Mouse (Mus musculus): ENCODE data around the gene Cdon. TPM values are rescaled to one million over a fixed set of nuclear protein-coding genes. Genes with fewer than 3 reads are reported as not detected.

The Cdon gene
- polyA plus RNA-seq, 1 experiment from 2014 or later: 11.7 TPM

GRCm38 (mm10) chr9:35518169-35518568 is 97.2 kb downstream of the Cdon start, which contains the start of gene Gm1113:
TSS of gene Gm1113 (minus strand) at chr9:35518269.
- DNase-seq (ENCODE audit: low spot score): no peak
- Histone ChIP-seq H3K9me3 (no peaks in the 10 kb centered on the region), H3K4me1 (replicated peaks) (peaks cover 7% of the 10 kb centered on the region), H3K27me3 (ENCODE audit: insufficient read depth, poor library complexity, severe bottlenecking) (peaks cover 20% of the 10 kb centered on the region; the same call in 1 of the 2 replicates), H3K4me3 (no peak within 1 kb of the TSS), H3K27ac (no peak within 1 kb of the TSS), H3K36me3 (no peaks in the 10 kb centered on the region)
- WGBS: 85% methylated on average over 3 of the region's 3 CpGs

GRCm38 (mm10) chr9:35520631-35521348 is 99.9 kb downstream of the Cdon start:
- Histone ChIP-seq H3K9me3 (no peaks in the 10 kb centered on the region), H3K36me3 (no peaks in the 10 kb centered on the region), H3K4me1 (replicated peaks) (peaks cover 18% of the 10 kb centered on the region), H3K27ac (no peak overlapping the region), H3K27me3 (ENCODE audit: insufficient read depth, poor library complexity, severe bottlenecking) (peaks cover 17% of the 10 kb centered on the region; the same call in 1 of the 2 replicates), H3K4me3 (no peak overlapping the region)
- WGBS: 80% methylated on average over 6 of the region's 6 CpGs
- DNase-seq (ENCODE audit: low spot score): no peak

DNA sequence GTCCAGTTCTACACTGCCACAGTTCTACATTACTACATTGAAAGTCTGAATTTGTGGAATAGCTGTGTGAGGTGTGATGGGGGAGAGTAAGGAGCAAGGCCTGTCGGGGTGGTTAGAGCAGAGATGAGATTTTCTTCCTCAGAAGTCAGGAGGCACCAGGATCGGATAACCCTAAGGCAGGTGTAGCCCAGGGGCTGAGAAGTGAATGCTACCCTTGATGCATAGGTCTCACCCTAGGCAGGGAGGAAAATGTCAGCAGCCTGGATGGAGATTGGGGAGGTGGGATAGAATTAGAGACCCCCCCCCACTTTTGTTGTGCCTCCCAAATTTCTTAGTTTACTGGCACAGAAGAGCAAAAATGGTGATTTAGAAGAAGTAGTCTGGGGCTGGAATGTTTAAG is 101.3 kb downstream of the Cdon start:
- Histone ChIP-seq H3K9me3 (no peaks in the 10 kb centered on the region), H3K27ac (no peak overlapping the region), H3K4me3 (no peak overlapping the region), H3K27me3 (ENCODE audit: insufficient read depth, poor library complexity, severe bottlenecking) (peaks cover 17% of the 10 kb centered on the region; the same call in 1 of the 2 replicates), H3K4me1 (replicated peaks) (peaks cover 18% of the 10 kb centered on the region), H3K36me3 (no peaks in the 10 kb centered on the region)
- 76% methylated on average over 2 of the region's 2 CpGs for WGBS
- DNase-seq (ENCODE audit: low spot score): no peak

- Histone ChIP-seq H3K4me1 (replicated peaks) (peaks cover 18% of the 10 kb centered on the region), H3K27me3 (ENCODE audit: insufficient read depth, poor library complexity, severe bottlenecking) (peaks cover 17% of the 10 kb centered on the region; the same call in 1 of the 2 replicates), H3K36me3 (no peaks in the 10 kb centered on the region), H3K27ac (no peak overlapping the region), H3K4me3 (no peak overlapping the region), H3K9me3 (no peaks in the 10 kb centered on the region)
- WGBS: 69% methylated on average over 1 of the region's 1 CpGs
- no peak for DNase-seq (ENCODE audit: low spot score)
Measured at GRCm38 (mm10) chr9:35522821-35523515, 102.0 kb downstream of the Cdon start.

DNA sequence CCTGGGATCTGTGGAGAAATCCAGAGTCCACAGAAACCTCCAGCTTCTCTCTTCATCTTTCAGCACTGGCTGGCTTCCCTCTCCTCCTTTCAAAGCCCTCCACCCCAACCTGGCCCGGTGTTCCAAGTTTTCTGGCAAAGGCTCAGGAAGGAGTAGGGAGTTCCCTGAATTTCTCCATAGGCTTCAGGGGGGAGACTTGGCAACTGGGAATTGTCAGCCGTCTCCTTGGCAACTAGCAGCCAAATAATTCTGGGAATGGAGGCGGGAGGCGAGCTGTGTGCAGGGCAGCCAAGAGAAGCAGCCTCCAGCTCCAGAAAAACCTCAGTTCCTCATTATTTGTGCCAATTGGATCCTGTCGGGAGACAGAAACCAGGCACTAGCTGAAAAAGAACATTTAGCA is 102.6 kb downstream of the Cdon start:
- WGBS: 17% methylated on average over 5 of the region's 5 CpGs
- Histone ChIP-seq H3K27ac (no peak overlapping the region), H3K4me3 (no peak overlapping the region), H3K4me1 (replicated peaks) (peaks cover 18% of the 10 kb centered on the region), H3K9me3 (no peaks in the 10 kb centered on the region), H3K36me3 (no peaks in the 10 kb centered on the region), H3K27me3 (ENCODE audit: insufficient read depth, poor library complexity, severe bottlenecking) (peaks cover 19% of the 10 kb centered on the region)
- DNase-seq (ENCODE audit: low spot score): peak; percentile 21

GRCm38 (mm10) chr9:35523941-35524411 is 103.0 kb downstream of the Cdon start:
- peaks cover 19% of the 10 kb centered on the region for H3K27me3 ChIP-seq (ENCODE audit: insufficient read depth, poor library complexity, severe bottlenecking)
- DNase-seq (ENCODE audit: low spot score): peak; percentile 61
- H3K4me3 ChIP-seq: peak overlapping the region; percentile 5; the same call in 1 of the 2 replicates
- H3K27ac ChIP-seq: peak overlapping the region; percentile 54; the same call in 1 of the 2 replicates
- H3K36me3 ChIP-seq: no peaks in the 10 kb centered on the region
- 26% methylated on average over 7 of the region's 7 CpGs for WGBS
- H3K9me3 ChIP-seq: no peaks in the 10 kb centered on the region
- peaks cover 18% of the 10 kb centered on the region for H3K4me1 ChIP-seq (replicated peaks)

- no peak overlapping the region for H3K27ac ChIP-seq
- peaks cover 12% of the 10 kb centered on the region for H3K27me3 ChIP-seq (ENCODE audit: insufficient read depth, poor library complexity, severe bottlenecking)
- no peak for DNase-seq (ENCODE audit: low spot score)
- H3K4me1 ChIP-seq (replicated peaks): peaks cover 7% of the 10 kb centered on the region
- 62% methylated on average over 3 of the region's 3 CpGs for WGBS
- H3K9me3 ChIP-seq: no peaks in the 10 kb centered on the region
- no peak overlapping the region for H3K4me3 ChIP-seq
- H3K36me3 ChIP-seq: no peaks in the 10 kb centered on the region
Measured at GRCm38 (mm10) chr9:35529141-35529540, 108.2 kb downstream of the Cdon start.

DNA sequence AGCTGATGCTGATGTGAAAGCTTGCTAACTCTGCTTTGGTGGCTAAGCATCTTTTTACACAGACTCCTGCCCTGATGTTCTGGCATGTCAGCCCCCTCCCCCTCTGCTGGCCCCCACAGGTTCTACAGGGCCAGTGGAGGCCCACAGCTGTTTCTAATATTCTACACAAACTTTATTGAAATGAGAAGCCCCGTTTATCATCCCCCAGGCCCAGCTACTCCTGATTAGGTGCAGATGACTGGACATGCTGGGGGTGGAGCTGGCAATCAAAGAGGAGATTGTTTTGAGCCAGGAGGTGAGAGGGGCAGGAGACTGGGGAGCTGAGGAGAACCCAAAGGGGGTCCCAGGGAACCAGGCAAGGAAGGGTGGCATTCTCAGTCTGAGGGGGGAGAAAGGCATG is 108.9 kb downstream of the Cdon start:
- DNase-seq (ENCODE audit: low spot score): peak; percentile 59
- peaks cover 6% of the 10 kb centered on the region for H3K4me1 ChIP-seq (replicated peaks)
- H3K9me3 ChIP-seq: no peaks in the 10 kb centered on the region
- no peaks in the 10 kb centered on the region for H3K36me3 ChIP-seq
- peaks cover 12% of the 10 kb centered on the region for H3K27me3 ChIP-seq (ENCODE audit: insufficient read depth, poor library complexity, severe bottlenecking)
- no peak overlapping the region for H3K4me3 ChIP-seq
- H3K27ac ChIP-seq: no peak overlapping the region
- WGBS: 19% methylated on average over 1 of the region's 1 CpGs

DNA sequence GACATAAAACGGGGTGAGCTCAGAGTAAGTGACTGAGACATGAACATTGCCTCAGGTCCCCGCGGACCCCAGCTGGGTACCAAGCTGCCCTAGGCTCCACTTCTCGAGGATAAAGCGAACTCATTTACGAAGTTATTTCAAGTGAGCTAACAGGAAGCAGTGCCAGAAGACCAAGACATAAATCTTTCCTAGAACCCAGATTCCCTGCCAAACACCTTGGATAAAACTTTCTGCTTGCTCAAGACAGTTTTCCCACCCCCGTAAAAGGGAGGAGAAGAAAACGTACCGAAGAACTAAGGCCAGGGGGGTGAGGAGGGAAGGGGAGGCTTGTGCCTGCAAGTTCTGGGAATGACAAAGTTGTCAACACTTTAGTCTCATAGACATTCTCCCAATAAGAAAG is 112.3 kb downstream of the Cdon start:
- Histone ChIP-seq H3K27me3 (ENCODE audit: insufficient read depth, poor library complexity, severe bottlenecking) (peaks cover 7% of the 10 kb centered on the region; the same call in 1 of the 2 replicates), H3K4me1 (replicated peaks) (peaks cover 12% of the 10 kb centered on the region), H3K9me3 (no peaks in the 10 kb centered on the region), H3K4me3 (no peak overlapping the region), H3K36me3 (no peaks in the 10 kb centered on the region), H3K27ac (no peak overlapping the region)
- DNase-seq (ENCODE audit: low spot score): no peak
- WGBS: 81% methylated on average over 9 of the region's 9 CpGs

DNA sequence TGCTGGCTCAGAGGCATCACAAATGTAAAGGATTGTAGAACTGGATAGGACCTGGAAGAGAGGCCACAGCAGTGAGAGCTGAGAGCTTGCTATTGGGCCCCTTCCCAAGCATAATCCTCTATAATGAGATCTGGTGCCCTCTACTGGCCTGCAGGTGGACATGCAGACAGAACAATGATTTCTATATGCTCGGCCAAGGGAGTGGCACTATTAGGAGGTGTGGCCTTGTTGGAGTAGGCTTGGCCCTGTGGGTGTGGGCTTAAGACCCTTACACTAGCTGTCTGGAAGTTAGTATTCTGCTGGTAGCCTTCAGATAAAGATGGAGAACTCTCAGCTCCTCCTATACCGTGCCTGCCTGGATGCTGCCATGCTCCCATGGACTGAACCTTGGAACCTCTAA is 114.2 kb downstream of the Cdon start:
- Histone ChIP-seq H3K4me1 (replicated peaks) (peaks cover 19% of the 10 kb centered on the region), H3K27me3 (ENCODE audit: insufficient read depth, poor library complexity, severe bottlenecking) (0 out of 2 replicates have a peak, but pooled peaks cover 7% of the 10 kb centered on the region), H3K36me3 (no peaks in the 10 kb centered on the region), H3K27ac (no peak overlapping the region), H3K4me3 (no peak overlapping the region), H3K9me3 (no peaks in the 10 kb centered on the region)
- peak; percentile 68 for DNase-seq (ENCODE audit: low spot score)
- WGBS: 12% methylated on average over 2 of the region's 2 CpGs

- DNase-seq (ENCODE audit: low spot score): no peak
- 81% methylated on average over 4 of the region's 4 CpGs for WGBS
- 0 out of 2 replicates have a peak, but pooled peaks cover 7% of the 10 kb centered on the region for H3K27me3 ChIP-seq (ENCODE audit: insufficient read depth, poor library complexity, severe bottlenecking)
- no peak overlapping the region for H3K27ac ChIP-seq
- H3K4me1 ChIP-seq (replicated peaks): peaks cover 19% of the 10 kb centered on the region
- no peaks in the 10 kb centered on the region for H3K9me3 ChIP-seq
- H3K4me3 ChIP-seq: no peak overlapping the region
- no peaks in the 10 kb centered on the region for H3K36me3 ChIP-seq
Measured at GRCm38 (mm10) chr9:35535876-35536275, 114.9 kb downstream of the Cdon start.

DNA sequence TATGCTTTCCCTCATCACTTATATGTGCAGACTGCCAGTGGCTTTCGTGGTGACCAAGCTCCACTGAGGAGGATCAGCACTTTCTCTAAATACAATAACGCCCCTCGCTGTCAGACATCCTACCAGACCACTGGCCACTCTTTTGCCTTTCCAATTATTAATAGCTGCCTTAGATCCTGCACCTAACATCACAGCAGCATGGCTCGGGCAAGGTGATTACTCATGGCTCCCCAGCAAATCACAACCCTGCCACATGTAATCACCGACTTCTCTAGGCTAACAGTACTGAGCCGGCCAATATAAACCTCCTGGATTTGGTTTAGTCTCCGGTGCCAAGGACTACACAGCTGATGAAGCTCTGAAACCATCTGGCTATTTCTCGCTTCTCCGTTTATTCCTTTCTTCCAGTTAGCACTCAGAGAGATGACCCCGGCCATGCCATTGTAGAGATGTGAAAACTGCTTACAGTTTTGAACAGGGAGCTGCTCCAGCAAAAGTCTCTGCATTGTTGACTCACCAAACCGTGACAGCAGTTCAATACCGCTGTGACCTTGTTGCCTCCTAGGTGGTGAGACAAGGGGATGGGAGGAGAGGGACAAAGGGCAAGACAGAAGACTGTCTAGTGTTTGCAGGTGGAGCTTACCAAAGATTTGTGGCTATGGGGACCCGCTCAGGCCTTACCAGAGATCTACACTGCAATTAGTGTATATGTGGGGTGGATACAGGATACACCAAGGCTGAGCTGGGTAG is 118.2 kb downstream of the Cdon start:
- Histone ChIP-seq H3K27ac (no peak overlapping the region), H3K4me3 (no peak overlapping the region), H3K36me3 (no peaks in the 10 kb centered on the region), H3K9me3 (no peaks in the 10 kb centered on the region), H3K27me3 (ENCODE audit: insufficient read depth, poor library complexity, severe bottlenecking) (peaks cover 7% of the 10 kb centered on the region; the same call in 1 of the 2 replicates), H3K4me1 (replicated peaks) (peaks cover 19% of the 10 kb centered on the region)
- DNase-seq (ENCODE audit: low spot score): no peak
- 71% methylated on average over 13 of the region's 13 CpGs for WGBS

Measured in hindbrain, embryonic 10.5 days (tissue).